Mouse (Mus musculus): ENCODE results near the gene Ski. TPM values are rescaled to one million over a fixed set of nuclear protein-coding genes. Genes with fewer than 3 reads are reported as not detected.

Ski gene
- polyA plus RNA-seq, 1 experiment = 0.57 TPM

DNA sequence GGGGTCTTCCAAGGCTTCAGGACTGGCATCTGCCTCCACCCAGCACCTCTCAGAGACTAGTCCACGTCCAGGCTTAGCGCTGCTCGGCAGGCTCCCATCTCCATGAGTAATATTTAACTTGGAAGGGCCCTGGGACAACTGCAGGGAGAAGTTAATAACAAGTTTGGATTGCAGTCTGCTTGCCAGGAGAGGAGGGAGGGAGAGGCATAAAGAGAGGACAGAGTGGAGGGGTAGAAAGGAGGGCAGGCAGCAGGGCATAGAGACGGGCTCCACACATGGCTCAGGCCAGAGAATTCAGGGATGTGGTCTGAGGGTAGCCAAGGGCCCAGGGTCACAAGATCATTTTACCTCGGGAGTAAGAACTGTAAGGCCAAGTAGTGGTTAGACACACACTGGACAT is 15.9 kb upstream of the Ski start:
- no peak for TF ChIP-seq GATA1 (IDR thresholded peaks at IDR 0.05; ENCODE audit: low read length)
- TF ChIP-seq TAL1 (IDR thresholded peaks at IDR 0.05; ENCODE audit: low read length) = no peak
- Histone ChIP-seq H3K4me3 (replicated peaks) (no peak overlapping the region), H3K4me1 (ENCODE audit: control insufficient read depth) (no peaks in the 10 kb centered on the region; the same call in 1 of the 2 replicates), H3K36me3 (ENCODE audit: control insufficient read depth) (no peaks in the 10 kb centered on the region), H3K27me3 (ENCODE audit: control insufficient read depth) (peaks cover 2% of the 10 kb centered on the region; the same call in 1 of the 2 replicates), H3K9me3 (ENCODE audit: control insufficient read depth, low read length) (no peaks in the 10 kb centered on the region)

DNA sequence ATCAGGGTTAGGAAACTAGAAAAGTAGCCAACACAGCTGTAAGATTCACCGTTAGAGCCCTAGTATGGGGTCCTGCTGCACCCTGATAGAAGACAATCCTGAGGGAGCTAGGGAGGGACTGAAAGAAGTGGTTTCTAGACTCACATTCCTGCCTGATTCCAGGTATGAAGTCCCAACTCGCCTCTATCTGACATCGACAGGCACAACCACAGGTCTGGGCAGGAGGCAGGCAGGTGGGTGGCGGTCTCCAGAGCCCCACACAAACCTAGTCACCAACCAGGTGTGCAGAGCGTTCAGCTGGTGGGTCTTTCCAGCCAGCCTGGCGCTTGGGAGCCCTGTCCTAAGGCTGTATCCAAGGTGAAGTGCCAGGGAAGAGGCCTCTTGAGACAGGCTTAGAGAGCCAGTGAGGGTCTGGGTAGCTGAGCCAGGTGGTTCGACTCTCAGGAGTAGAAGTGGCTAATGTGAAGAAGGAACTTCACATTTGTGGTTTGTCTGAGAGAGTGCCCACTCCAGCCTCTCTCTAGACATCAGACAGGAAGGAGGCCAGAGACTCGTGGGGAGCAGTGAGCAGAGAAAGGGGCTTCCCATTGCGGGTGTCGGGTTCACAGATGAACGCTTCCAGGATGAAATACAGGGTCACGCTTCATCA is 14.5 kb upstream of the Ski start:
- no peak overlapping the region for H3K4me3 ChIP-seq (replicated peaks)
- peaks cover 2% of the 10 kb centered on the region; the same call in 1 of the 2 replicates for H3K27me3 ChIP-seq (ENCODE audit: control insufficient read depth)
- TF ChIP-seq TAL1 (IDR thresholded peaks at IDR 0.05; ENCODE audit: low read length) (no peak), GATA1 (IDR thresholded peaks at IDR 0.05; ENCODE audit: low read length) (no peak)
- no peaks in the 10 kb centered on the region for H3K9me3 ChIP-seq (ENCODE audit: control insufficient read depth, low read length)
- no peaks in the 10 kb centered on the region for H3K36me3 ChIP-seq (ENCODE audit: control insufficient read depth)
- no peaks in the 10 kb centered on the region; the same call in 1 of the 2 replicates for H3K4me1 ChIP-seq (ENCODE audit: control insufficient read depth)

GRCm38 (mm10) chr4:155235311-155236119 is 13.1 kb upstream of the Ski start:
- Histone ChIP-seq H3K4me3 (replicated peaks) (no peak overlapping the region), H3K9me3 (ENCODE audit: control insufficient read depth, low read length) (no peaks in the 10 kb centered on the region), H3K4me1 (ENCODE audit: control insufficient read depth) (no peaks in the 10 kb centered on the region; the same call in 1 of the 2 replicates), H3K36me3 (ENCODE audit: control insufficient read depth) (no peaks in the 10 kb centered on the region), H3K27me3 (ENCODE audit: control insufficient read depth) (peaks cover 2% of the 10 kb centered on the region; the same call in 1 of the 2 replicates)
- TF ChIP-seq GATA1 (IDR thresholded peaks at IDR 0.05; ENCODE audit: low read length) = no peak
- no peak for TF ChIP-seq TAL1 (IDR thresholded peaks at IDR 0.05; ENCODE audit: low read length)

DNA sequence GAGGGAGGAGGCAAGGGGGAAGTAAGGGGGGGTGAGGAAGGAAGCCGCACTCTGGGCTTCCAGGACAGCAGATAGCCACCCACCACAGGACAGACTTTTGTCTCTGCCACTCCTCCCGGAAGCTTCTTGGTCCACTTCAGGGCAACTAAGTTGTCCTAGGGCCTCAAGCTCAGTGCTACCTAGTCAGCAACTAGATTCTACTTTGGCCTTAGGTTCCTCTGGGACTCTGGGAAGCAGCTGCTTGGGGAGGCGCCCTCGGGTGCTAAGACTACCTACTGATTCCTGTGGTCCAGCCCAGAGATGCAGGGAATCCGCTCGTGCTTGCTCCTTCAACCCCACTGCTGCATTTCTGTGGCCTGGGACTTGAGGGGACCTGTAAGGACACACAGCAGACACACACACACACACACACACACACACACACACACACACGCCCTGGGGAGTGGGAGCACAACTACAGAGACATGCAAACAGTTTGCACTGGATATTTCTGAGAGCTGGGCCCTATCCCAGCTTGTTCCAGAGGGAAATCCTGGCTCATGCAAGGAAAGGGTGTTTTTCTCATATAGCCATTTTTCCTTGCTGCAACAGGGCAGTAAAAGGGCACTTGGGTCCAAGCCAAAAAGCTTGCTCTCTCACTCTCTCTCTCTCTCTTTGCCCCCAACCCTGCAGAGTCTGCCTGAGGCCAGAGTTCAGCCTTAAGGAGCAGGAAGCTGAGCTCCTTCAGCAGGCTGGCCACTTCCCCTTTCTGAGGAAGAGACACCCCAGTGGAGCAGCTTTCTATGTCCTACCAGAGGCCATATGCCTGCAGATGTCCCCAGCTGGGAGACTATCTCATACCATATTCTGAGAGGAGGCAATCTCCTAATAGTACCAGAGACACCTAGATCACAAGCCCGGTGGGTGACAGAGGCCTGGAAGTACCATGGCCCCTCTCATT is 12.2 kb upstream of the Ski start:
- Histone ChIP-seq H3K9me3 (ENCODE audit: control insufficient read depth, low read length) (no peaks in the 10 kb centered on the region), H3K4me3 (replicated peaks) (no peak overlapping the region), H3K27me3 (ENCODE audit: control insufficient read depth) (peaks cover 2% of the 10 kb centered on the region; the same call in 1 of the 2 replicates), H3K36me3 (ENCODE audit: control insufficient read depth) (no peaks in the 10 kb centered on the region), H3K4me1 (ENCODE audit: control insufficient read depth) (no peaks in the 10 kb centered on the region; the same call in 1 of the 2 replicates)
- TF ChIP-seq GATA1 (IDR thresholded peaks at IDR 0.05; ENCODE audit: low read length) = no peak
- no peak for TF ChIP-seq TAL1 (IDR thresholded peaks at IDR 0.05; ENCODE audit: low read length)

DNA sequence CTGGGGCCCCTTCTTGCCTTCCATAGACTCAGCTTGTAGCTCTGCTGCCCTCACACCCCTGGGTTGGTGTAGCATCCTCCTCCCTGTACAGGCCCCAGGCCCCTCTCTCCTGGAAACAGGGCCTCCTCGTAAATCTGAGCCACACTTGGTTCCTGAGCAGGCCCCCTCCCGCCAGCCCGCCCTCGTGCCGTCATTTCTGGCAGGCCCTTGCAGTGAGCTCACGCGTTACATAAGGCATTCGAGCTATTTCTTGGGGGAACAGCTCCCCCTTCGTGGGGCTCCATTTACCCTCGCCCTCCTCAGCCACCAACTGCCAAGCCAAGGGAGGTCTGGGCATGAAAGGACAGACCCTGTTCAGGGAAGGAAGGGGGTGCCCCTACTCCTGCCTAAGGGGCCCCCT is 11.5 kb upstream of the Ski start:
- Histone ChIP-seq H3K27me3 (ENCODE audit: control insufficient read depth) (peaks cover 2% of the 10 kb centered on the region; the same call in 1 of the 2 replicates), H3K4me3 (replicated peaks) (no peak overlapping the region), H3K9me3 (ENCODE audit: control insufficient read depth, low read length) (no peaks in the 10 kb centered on the region), H3K4me1 (ENCODE audit: control insufficient read depth) (no peaks in the 10 kb centered on the region; the same call in 1 of the 2 replicates), H3K36me3 (ENCODE audit: control insufficient read depth) (no peaks in the 10 kb centered on the region)
- TF ChIP-seq GATA1 (IDR thresholded peaks at IDR 0.05; ENCODE audit: low read length) (no peak), TAL1 (IDR thresholded peaks at IDR 0.05; ENCODE audit: low read length) (no peak)

GRCm38 (mm10) chr4:155228461-155228860 is 6.1 kb upstream of the Ski start:
- Histone ChIP-seq H3K27me3 (ENCODE audit: control insufficient read depth) (peaks cover 24% of the 10 kb centered on the region), H3K4me3 (replicated peaks) (no peak overlapping the region), H3K4me1 (ENCODE audit: control insufficient read depth) (peaks cover 7% of the 10 kb centered on the region), H3K36me3 (ENCODE audit: control insufficient read depth) (no peaks in the 10 kb centered on the region), H3K9me3 (ENCODE audit: control insufficient read depth, low read length) (no peaks in the 10 kb centered on the region)
- TF ChIP-seq GATA1 (IDR thresholded peaks at IDR 0.05; ENCODE audit: low read length) (no peak), TAL1 (IDR thresholded peaks at IDR 0.05; ENCODE audit: low read length) (no peak)

GRCm38 (mm10) chr4:155227986-155228385 is 5.6 kb upstream of the Ski start:
- Histone ChIP-seq H3K4me3 (replicated peaks) (no peak overlapping the region), H3K36me3 (ENCODE audit: control insufficient read depth) (no peaks in the 10 kb centered on the region), H3K27me3 (ENCODE audit: control insufficient read depth) (peaks cover 26% of the 10 kb centered on the region), H3K9me3 (ENCODE audit: control insufficient read depth, low read length) (no peaks in the 10 kb centered on the region), H3K4me1 (ENCODE audit: control insufficient read depth) (peaks cover 11% of the 10 kb centered on the region)
- TF ChIP-seq GATA1 (IDR thresholded peaks at IDR 0.05; ENCODE audit: low read length) (no peak), TAL1 (IDR thresholded peaks at IDR 0.05; ENCODE audit: low read length) (no peak)

- no peak for TF ChIP-seq GATA1 (IDR thresholded peaks at IDR 0.05; ENCODE audit: low read length)
- no peak for TF ChIP-seq TAL1 (IDR thresholded peaks at IDR 0.05; ENCODE audit: low read length)
- Histone ChIP-seq H3K9me3 (ENCODE audit: control insufficient read depth, low read length) (peaks cover 7% of the 10 kb centered on the region; the same call in 1 of the 2 replicates), H3K27me3 (ENCODE audit: control insufficient read depth) (peaks cover 43% of the 10 kb centered on the region), H3K36me3 (ENCODE audit: control insufficient read depth) (no peaks in the 10 kb centered on the region), H3K4me3 (replicated peaks) (no peak overlapping the region), H3K4me1 (ENCODE audit: control insufficient read depth) (peaks cover 25% of the 10 kb centered on the region)
These were observed 3.5 kb upstream of the Ski start for GRCm38 (mm10) chr4:155225918-155226317.

Measured in erythroblast, embryonic 14.5 days (primary cell).